Mouse (Mus musculus): Measurements from ENCODE around the gene Gm13090. TPM values are rescaled to one million over a fixed set of nuclear protein-coding genes. Genes with fewer than 3 reads are reported as not detected.

Gm13090 gene
- polyA plus RNA-seq (2014; fragmentation: Nextera tagmentation; extraction: Ambion mirVana), result not detected in 2 replicates

- Histone ChIP-seq H3K4me3 (ENCODE audit: low read length) (no peak within 1 kb of the TSS), H3K27ac (ENCODE audit: low read depth, low read length) (no peak within 1 kb of the TSS), H3K36me3 (ENCODE audit: control insufficient read depth, insufficient read depth, low read length) (peaks cover 12% of the 10 kb centered on the region; the same call in 1 of the 2 replicates), H3K9ac (ENCODE audit: low read depth, low read length) (no peak within 1 kb of the TSS), H3K27me3 (ENCODE audit: control insufficient read depth, insufficient read depth, low read length) (no peaks in the 10 kb centered on the region), H3K4me1 (ENCODE audit: control insufficient read depth, insufficient read depth, low read length) (peaks cover 4% of the 10 kb centered on the region; the same call in 1 of the 2 replicates), H3K4me2 (replicated peaks; ENCODE audit: low read depth, low read length) (no peak within 1 kb of the TSS), H3K9me3 (ENCODE audit: control insufficient read depth, low read length) (no peaks in the 10 kb centered on the region)
- ATAC-seq (ENCODE audit: low FRiP score, low TSS enrichment), result no peak
- WGBS, result 87% methylated on average over 7 of the region's 7 CpGs
Observed at GRCm38 (mm10) chr4:151089270-151089669, at the start of gene Gm13090. Gm13090 (plus strand) TSS chr4:151089570.

GRCm38 (mm10) chr4:151041506-151041905 is 47.9 kb upstream of the Gm13090 start:
- no peak for ATAC-seq (ENCODE audit: low FRiP score, low TSS enrichment)
- Histone ChIP-seq H3K9me3 (ENCODE audit: control insufficient read depth, low read length) (no peaks in the 10 kb centered on the region), H3K9ac (ENCODE audit: low read depth, low read length) (no peak overlapping the region; the same call in 1 of the 2 replicates), H3K4me1 (ENCODE audit: control insufficient read depth, insufficient read depth, low read length) (peaks cover 8% of the 10 kb centered on the region), H3K27me3 (ENCODE audit: control insufficient read depth, insufficient read depth, low read length) (no peaks in the 10 kb centered on the region), H3K4me3 (ENCODE audit: low read length) (no peak overlapping the region), H3K27ac (ENCODE audit: low read depth, low read length) (no peak overlapping the region), H3K4me2 (replicated peaks; ENCODE audit: low read depth, low read length) (no peak overlapping the region), H3K36me3 (ENCODE audit: control insufficient read depth, insufficient read depth, low read length) (no peaks in the 10 kb centered on the region)
- WGBS, result 89% methylated on average over 5 of the region's 5 CpGs

DNA sequence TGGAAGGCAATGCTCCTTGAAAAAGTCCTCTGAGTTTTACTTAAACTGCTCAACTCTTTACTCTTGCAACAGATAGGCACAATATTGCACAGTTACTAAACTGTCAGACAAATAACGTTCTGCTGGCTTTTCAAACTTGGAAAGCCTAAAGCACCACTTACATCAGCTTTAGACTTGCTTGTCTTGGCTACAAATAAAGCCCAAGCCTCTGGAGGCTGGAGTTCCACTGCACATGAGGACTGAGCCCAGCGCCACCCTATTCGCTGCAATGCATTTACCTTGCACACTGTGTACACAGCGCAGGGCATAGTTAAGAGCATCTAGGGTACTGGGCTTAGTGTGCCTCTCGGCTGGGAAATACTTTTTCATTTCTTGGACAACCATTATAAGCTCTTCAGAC is 46.1 kb upstream of the Gm13090 start:
- peaks cover 8% of the 10 kb centered on the region for H3K4me1 ChIP-seq (ENCODE audit: control insufficient read depth, insufficient read depth, low read length)
- no peak for ATAC-seq (ENCODE audit: low FRiP score, low TSS enrichment)
- H3K9me3 ChIP-seq (ENCODE audit: control insufficient read depth, low read length), result no peaks in the 10 kb centered on the region
- peak overlapping the region; percentile 99 for H3K4me2 ChIP-seq (replicated peaks; ENCODE audit: low read depth, low read length)
- H3K27me3 ChIP-seq (ENCODE audit: control insufficient read depth, insufficient read depth, low read length), result no peaks in the 10 kb centered on the region
- WGBS, result 40% methylated on average over 5 of the region's 5 CpGs
- H3K9ac ChIP-seq (ENCODE audit: low read depth, low read length), result peak overlapping the region; percentile 74; the same call in 1 of the 2 replicates
- H3K36me3 ChIP-seq (ENCODE audit: control insufficient read depth, insufficient read depth, low read length), result peaks cover 10% of the 10 kb centered on the region; the same call in 1 of the 2 replicates
- H3K4me3 ChIP-seq (ENCODE audit: low read length), result peak overlapping the region; percentile 61
- no peak overlapping the region for H3K27ac ChIP-seq (ENCODE audit: low read depth, low read length)

DNA sequence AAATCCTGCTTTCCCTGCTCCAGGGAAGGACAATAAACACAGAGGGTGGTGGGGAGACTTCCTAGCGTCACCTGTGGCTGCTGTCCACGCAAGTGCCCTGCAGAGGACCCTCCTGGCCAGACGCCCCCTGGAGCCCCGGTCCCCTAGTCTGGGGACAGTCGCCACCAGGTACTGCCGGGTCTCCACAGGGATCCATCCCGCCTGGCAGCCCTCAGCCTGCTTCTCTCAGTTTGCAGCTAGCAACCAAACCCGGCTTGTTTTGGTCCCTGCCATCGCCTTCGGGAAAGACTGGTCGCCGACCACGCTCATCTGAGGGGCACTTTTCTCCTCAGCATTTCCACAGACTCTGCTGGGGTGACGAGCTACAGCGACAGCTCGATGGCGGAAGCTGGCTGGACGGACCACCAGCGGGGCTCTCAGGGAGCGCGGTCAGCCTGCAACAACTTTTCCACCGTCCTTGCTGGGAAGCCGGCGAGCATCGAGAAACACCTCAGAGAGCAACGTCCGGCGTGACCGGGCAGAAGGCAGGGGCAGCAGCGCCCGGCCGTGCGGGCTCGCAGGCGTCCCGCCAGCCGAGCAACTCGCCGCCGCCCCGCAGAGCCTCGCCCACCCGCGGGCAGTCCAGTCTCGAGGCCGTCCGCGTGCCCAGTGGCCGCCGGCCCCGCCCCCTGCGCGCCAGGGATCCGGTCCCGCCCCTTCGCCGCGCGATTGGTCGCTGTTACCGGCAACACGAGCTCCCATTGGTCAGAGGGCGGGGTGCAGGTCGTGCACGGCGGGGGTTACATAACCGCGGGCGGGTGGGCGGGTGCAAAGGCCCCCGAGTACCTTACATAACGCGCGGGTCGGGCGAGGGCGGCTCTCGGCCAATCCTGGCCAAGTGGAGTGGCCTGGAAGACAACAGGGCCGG is 45.1 kb upstream of the Gm13090 start, which contains the start of gene Per3:
Per3 (minus strand) TSS at position 629 of the 907 bp plus-strand sequence.
- under 1% methylated on average over 73 of the region's 79 CpGs for WGBS
- peak within 1 kb of the TSS; percentile 99 for H3K4me2 ChIP-seq (replicated peaks; ENCODE audit: low read depth, low read length)
- ATAC-seq (ENCODE audit: low FRiP score, low TSS enrichment), result peak; percentile 99

GRCm38 (mm10) chr4:151044944-151045570 is 44.3 kb upstream of the Gm13090 start:
- 3% methylated on average over 21 of the region's 21 CpGs for WGBS
- Histone ChIP-seq H3K27ac (ENCODE audit: low read depth, low read length) (no peak overlapping the region), H3K4me2 (replicated peaks; ENCODE audit: low read depth, low read length) (peak overlapping the region; percentile 99), H3K9me3 (ENCODE audit: control insufficient read depth, low read length) (no peaks in the 10 kb centered on the region), H3K27me3 (ENCODE audit: control insufficient read depth, insufficient read depth, low read length) (no peaks in the 10 kb centered on the region), H3K4me1 (ENCODE audit: control insufficient read depth, insufficient read depth, low read length) (peaks cover 8% of the 10 kb centered on the region), H3K4me3 (ENCODE audit: low read length) (peak overlapping the region; percentile 61), H3K36me3 (ENCODE audit: control insufficient read depth, insufficient read depth, low read length) (peaks cover 25% of the 10 kb centered on the region; the same call in 1 of the 2 replicates), H3K9ac (ENCODE audit: low read depth, low read length) (peak overlapping the region; percentile 37; the same call in 1 of the 2 replicates)
- no peak for ATAC-seq (ENCODE audit: low FRiP score, low TSS enrichment)

More for the DNA sequence above, 45.1 kb upstream of the Gm13090 start, which contains the start of gene Per3:
- Histone ChIP-seq H3K4me3 (ENCODE audit: low read length) (peak within 1 kb of the TSS; percentile 61), H3K27me3 (ENCODE audit: control insufficient read depth, insufficient read depth, low read length) (no peaks in the 10 kb centered on the region), H3K4me1 (ENCODE audit: control insufficient read depth, insufficient read depth, low read length) (peaks cover 8% of the 10 kb centered on the region), H3K27ac (ENCODE audit: low read depth, low read length) (peak within 1 kb of the TSS; percentile 42; the same call in 1 of the 2 replicates), H3K9ac (ENCODE audit: low read depth, low read length) (peak within 1 kb of the TSS; percentile 74), H3K9me3 (ENCODE audit: control insufficient read depth, low read length) (no peaks in the 10 kb centered on the region), H3K36me3 (ENCODE audit: control insufficient read depth, insufficient read depth, low read length) (peaks cover 18% of the 10 kb centered on the region; the same call in 1 of the 2 replicates)

- Histone ChIP-seq H3K4me2 (replicated peaks; ENCODE audit: low read depth, low read length) (no peak overlapping the region), H3K4me3 (ENCODE audit: low read length) (no peak overlapping the region), H3K4me1 (ENCODE audit: control insufficient read depth, insufficient read depth, low read length) (peaks cover 8% of the 10 kb centered on the region), H3K27ac (ENCODE audit: low read depth, low read length) (no peak overlapping the region), H3K9ac (ENCODE audit: low read depth, low read length) (no peak overlapping the region), H3K36me3 (ENCODE audit: control insufficient read depth, insufficient read depth, low read length) (peaks cover 30% of the 10 kb centered on the region; the same call in 1 of the 2 replicates), H3K27me3 (ENCODE audit: control insufficient read depth, insufficient read depth, low read length) (no peaks in the 10 kb centered on the region), H3K9me3 (ENCODE audit: control insufficient read depth, low read length) (no peaks in the 10 kb centered on the region)
- ATAC-seq (ENCODE audit: low FRiP score, low TSS enrichment), result no peak
- WGBS, result 95% methylated on average over 3 of the region's 3 CpGs
Observed at GRCm38 (mm10) chr4:151046524-151046923, 42.8 kb upstream of the Gm13090 start.

- Histone ChIP-seq H3K4me3 (ENCODE audit: low read length) (no peak overlapping the region), H3K36me3 (ENCODE audit: control insufficient read depth, insufficient read depth, low read length) (peaks cover 48% of the 10 kb centered on the region; the same call in 1 of the 2 replicates), H3K27ac (ENCODE audit: low read depth, low read length) (no peak overlapping the region), H3K4me1 (ENCODE audit: control insufficient read depth, insufficient read depth, low read length) (0 out of 2 replicates have a peak, but pooled peaks cover 1% of the 10 kb centered on the region), H3K4me2 (replicated peaks; ENCODE audit: low read depth, low read length) (no peak overlapping the region), H3K27me3 (ENCODE audit: control insufficient read depth, insufficient read depth, low read length) (no peaks in the 10 kb centered on the region), H3K9me3 (ENCODE audit: control insufficient read depth, low read length) (no peaks in the 10 kb centered on the region), H3K9ac (ENCODE audit: low read depth, low read length) (no peak overlapping the region)
- 78% methylated on average over 1 of the region's 1 CpGs for WGBS
- ATAC-seq (ENCODE audit: low FRiP score, low TSS enrichment), result no peak
Observed at GRCm38 (mm10) chr4:151051162-151051561, 38.2 kb upstream of the Gm13090 start.

DNA sequence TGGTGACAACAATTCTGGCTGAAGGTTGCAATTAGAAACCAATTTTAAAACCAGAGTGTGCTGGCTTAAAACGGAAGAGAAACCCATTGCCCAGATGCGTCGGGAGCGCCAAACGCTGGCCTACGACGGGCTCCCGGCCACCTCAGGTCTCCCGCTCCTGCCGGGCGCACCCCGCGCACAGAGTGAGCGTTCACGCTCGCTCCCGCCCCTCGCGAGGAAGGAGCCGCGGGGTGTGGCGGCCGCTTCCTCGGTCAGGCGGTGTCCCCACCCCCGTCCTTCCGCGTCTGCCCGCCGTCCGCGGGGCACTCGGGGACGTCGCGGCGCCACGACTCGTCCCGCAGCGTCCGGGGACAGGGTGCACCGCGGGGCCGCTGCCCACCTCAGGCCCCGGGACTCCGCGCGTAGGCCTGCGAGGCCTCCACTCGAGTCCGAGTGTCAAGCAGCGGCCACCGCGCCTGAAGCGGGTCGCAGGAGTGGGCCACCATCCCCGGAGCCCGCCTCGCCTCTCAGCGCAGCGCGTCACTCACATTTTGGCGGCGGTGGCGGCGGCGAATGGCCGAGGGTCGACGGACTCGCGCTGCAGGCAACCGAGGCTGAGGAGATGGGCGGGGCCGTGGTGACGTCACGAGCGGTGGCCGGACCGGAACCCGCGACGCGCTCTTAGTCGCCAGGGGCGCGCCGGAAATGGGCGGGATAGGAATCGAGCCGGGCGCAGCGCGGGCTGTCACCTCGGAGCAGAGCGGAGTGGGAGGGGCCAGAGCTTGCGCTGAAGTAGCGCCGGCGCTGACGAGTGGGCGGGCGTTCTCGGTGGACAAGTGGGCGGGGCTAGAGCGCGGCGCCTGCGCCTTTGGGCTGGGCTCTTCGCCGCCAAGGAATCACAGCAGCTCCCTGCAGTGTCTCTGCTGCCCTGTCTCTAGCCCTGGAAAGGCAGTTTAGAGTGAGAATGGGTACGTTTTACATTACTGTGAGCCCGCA is 31.7 kb upstream of the Gm13090 start, which contains the start of gene Vamp3:
Vamp3 (minus strand) TSS at position 617 of the 975 bp plus-strand sequence.
- Histone ChIP-seq H3K4me1 (ENCODE audit: control insufficient read depth, insufficient read depth, low read length) (0 out of 2 replicates have a peak, but pooled peaks cover 6% of the 10 kb centered on the region), H3K9ac (ENCODE audit: low read depth, low read length) (peak within 1 kb of the TSS; percentile 92), H3K27ac (ENCODE audit: low read depth, low read length) (peak within 1 kb of the TSS; percentile 88), H3K4me3 (ENCODE audit: low read length) (peak within 1 kb of the TSS; percentile 89), H3K27me3 (ENCODE audit: control insufficient read depth, insufficient read depth, low read length) (no peaks in the 10 kb centered on the region), H3K4me2 (replicated peaks; ENCODE audit: low read depth, low read length) (peak within 1 kb of the TSS; percentile 72), H3K9me3 (ENCODE audit: control insufficient read depth, low read length) (no peaks in the 10 kb centered on the region; the same call in 1 of the 2 replicates), H3K36me3 (ENCODE audit: control insufficient read depth, insufficient read depth, low read length) (peaks cover 13% of the 10 kb centered on the region; the same call in 1 of the 2 replicates)
- WGBS, result under 1% methylated on average over 80 of the region's 114 CpGs
- peak; percentile 99 for ATAC-seq (ENCODE audit: low FRiP score, low TSS enrichment)

Data from kidney, embryonic 14.5 days (tissue).